Mouse (Mus musculus) forebrain, embryonic 16.5 days (tissue): ENCODE results near the gene Gmcl1. TPM values are rescaled to one million over a fixed set of nuclear protein-coding genes. Genes with fewer than 3 reads are reported as not detected.

ENCODE experiments used
- ATAC-seq: fragments of 200-750 bp; cut with Nextera tagmentation; 2 replicates; pipeline ENCODE4 v1.8.0; 2017; ENCODE audit warnings: mild to moderate bottlenecking, moderate library complexity
- H3K27ac ChIP-seq: fragments of 300-500 bp; sonication (generic); 2 replicates; pipeline ENCODE4 v1.5.1; 2014; ENCODE audit warnings: low read length, control low read depth
- H3K27me3 ChIP-seq: fragments of 300-500 bp; sonication (generic); replicated peaks from 2 replicates; pipeline ENCODE4 v1.6.1; 2014; ENCODE audit warnings: low read length; ENCODE audit not compliant: control insufficient read depth, insufficient read depth
- H3K36me3 ChIP-seq: fragments of 300-500 bp; sonication (generic); 2 replicates; pipeline ENCODE4 v1.6.1; 2014; ENCODE audit not compliant: control insufficient read depth, insufficient read depth
- H3K4me1 ChIP-seq: fragments of 300-500 bp; sonication (generic); replicated peaks from 2 replicates; pipeline ENCODE4 v1.6.1; 2014; ENCODE audit warnings: low read length; ENCODE audit not compliant: control insufficient read depth, insufficient read depth
- H3K4me2 ChIP-seq: fragments of 300-500 bp; sonication (generic); 2 replicates; pipeline ENCODE4 v1.6.1; 2014; ENCODE audit warnings: mild to moderate bottlenecking, low read length, control low read depth
- H3K4me3 ChIP-seq: fragments of 300-500 bp; sonication (generic); replicated peaks from 2 replicates; pipeline ENCODE4 v1.5.1; 2014; ENCODE audit warnings: mild to moderate bottlenecking, low read length, control low read depth
- H3K9ac ChIP-seq: fragments of 300-500 bp; sonication (generic); replicated peaks from 2 replicates; pipeline ENCODE4 v1.6.1; 2014; ENCODE audit warnings: low read depth, low read length, control low read depth
- H3K9me3 ChIP-seq: fragments of 300-500 bp; sonication (generic); 2 replicates; pipeline ENCODE4 v1.6.1; 2016; ENCODE audit warnings: low read length; ENCODE audit not compliant: control insufficient read depth
- WGBS: fragments of 180-500 bp; shearing (Covaris S2); extraction: QIAGEN DNeasy Blood & Tissue Kit; methylation state at CpG from one replicate; pipeline ENCODE4 v1.1.7; 2014; 5-methylcytosine and 5-hydroxymethylcytosine counted together
- polyA plus RNA-seq: library from polyadenylated mRNA; unstranded; fragments of >200 nt; fragmentation: Nextera tagmentation; extraction: Ambion mirVana; gene quantifications from 2 replicates; pipeline ENCODE4 v1.2.1, GENCODE M21; 2015

Gene Gmcl1
- polyA plus RNA-seq, 1 experiment from 2014 or later: 41.9 TPM

DNA sequence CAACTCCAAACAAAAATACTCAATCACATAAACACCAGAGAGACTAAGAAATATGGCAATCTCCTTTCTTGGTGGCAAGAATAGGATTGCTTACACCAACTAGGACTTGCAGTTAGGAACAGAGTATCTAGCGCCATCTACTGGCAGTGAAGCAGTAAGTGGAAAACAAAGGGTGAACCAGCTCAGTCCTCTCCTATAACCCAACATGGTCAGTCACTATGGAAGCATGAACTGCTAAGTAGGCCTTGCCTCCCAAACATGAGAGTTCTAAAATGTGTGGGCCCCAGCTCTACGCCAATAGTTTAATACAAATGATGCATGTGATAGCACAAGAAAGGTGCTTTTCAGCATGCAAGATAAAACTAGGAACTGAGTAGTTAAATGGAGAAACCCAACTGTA lies 62.3 kb downstream of the Gmcl1 start:
- Histone ChIP-seq H3K36me3 (peaks cover 19% of the 10 kb centered on the region), H3K4me2 (no peak overlapping the region), H3K9ac (no peak overlapping the region), H3K9me3 (no peaks in the 10 kb centered on the region), H3K27ac (peak overlapping the region; percentile 26; the same call in 1 of the 2 replicates), H3K4me1 (peaks cover 25% of the 10 kb centered on the region), H3K4me3 (no peak overlapping the region), H3K27me3 (no peaks in the 10 kb centered on the region)
- 11% methylated on average over 2 of the region's 2 CpGs for WGBS
- ATAC-seq: no peak

DNA sequence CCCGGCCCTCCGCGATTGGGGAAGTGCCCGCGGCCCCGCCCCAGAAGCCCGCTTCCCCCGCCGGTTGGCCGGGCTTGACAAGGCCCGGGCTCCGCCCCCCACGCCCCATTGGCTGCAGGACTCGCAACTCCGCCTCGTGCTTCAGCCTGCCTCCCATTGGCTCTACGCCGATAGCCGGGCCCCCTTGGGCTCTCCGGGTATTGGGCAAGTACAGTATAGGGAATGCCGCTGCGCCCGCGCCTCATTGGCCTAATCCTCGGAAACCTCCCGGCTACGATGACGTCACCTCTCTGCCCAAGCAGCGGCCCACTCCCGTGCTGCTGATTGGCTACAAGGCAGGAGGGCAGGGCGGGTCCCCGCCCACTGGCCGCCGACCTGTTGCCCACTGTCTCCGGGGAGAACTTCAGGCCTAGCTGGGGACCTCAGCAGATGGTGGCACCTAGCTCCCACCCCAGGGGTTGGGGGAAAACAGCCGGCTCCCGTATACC lies 63.9 kb downstream of the Gmcl1 start:
- H3K27me3 ChIP-seq: no peaks in the 10 kb centered on the region
- peak overlapping the region; percentile 67 for H3K4me2 ChIP-seq
- H3K4me1 ChIP-seq: peaks cover 25% of the 10 kb centered on the region
- peaks cover 11% of the 10 kb centered on the region for H3K36me3 ChIP-seq
- H3K9ac ChIP-seq: peak overlapping the region; percentile 44
- peak overlapping the region; percentile 83 for H3K4me3 ChIP-seq
- H3K9me3 ChIP-seq: no peaks in the 10 kb centered on the region
- 0% methylated on average over 35 of the region's 37 CpGs for WGBS
- peak; percentile 99 for ATAC-seq
- H3K27ac ChIP-seq: peak overlapping the region; percentile 48; the same call in 1 of the 2 replicates

DNA sequence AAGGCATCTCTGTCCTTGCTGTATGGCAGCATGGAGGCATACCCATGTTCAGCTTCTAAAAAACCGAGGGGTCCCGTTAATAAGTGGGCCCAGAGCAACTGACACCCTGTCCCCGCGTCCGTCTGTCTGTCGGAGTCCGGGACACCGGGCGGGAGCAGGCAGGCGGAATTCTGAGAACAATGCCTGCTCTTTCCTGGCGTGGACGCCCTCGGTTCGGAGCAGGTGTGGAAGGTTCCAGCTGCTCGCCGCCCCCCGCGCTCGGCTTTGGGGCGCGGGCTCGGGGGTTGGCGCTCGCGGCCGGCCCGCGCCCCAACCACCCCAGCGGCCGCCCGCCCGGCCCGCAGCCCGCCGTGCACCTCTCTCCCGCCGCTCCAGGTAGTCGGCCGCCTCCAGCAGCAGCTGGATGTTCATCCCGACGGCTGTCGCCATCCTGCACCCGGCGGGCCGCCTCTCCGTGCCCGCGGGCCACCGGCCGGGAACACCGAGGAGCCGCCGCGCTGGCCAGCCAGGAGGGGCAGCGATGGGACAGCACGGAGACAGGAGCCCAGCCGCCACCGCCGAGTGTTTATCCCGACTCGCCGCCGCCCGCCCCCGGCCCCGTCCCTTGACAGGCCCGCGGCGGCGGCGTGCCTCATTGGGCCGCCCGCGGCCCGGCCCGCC lies 64.5 kb downstream of the Gmcl1 start, which contains the start of gene Mxd1:
Gene Mxd1 (minus strand): TSS at position 582 of the 660 bp plus-strand sequence.
- Histone ChIP-seq H3K36me3 (peaks cover 11% of the 10 kb centered on the region), H3K4me2 (peak within 1 kb of the TSS; percentile 88), H3K9ac (peak within 1 kb of the TSS; percentile 80), H3K9me3 (no peaks in the 10 kb centered on the region), H3K4me1 (peaks cover 25% of the 10 kb centered on the region), H3K27ac (peak within 1 kb of the TSS; percentile 48; the same call in 1 of the 2 replicates), H3K4me3 (peak within 1 kb of the TSS; percentile 83), H3K27me3 (no peaks in the 10 kb centered on the region)
- under 1% methylated on average over 61 of the region's 76 CpGs for WGBS
- peak; percentile 96; the same call in 1 of the 2 replicates for ATAC-seq

DNA sequence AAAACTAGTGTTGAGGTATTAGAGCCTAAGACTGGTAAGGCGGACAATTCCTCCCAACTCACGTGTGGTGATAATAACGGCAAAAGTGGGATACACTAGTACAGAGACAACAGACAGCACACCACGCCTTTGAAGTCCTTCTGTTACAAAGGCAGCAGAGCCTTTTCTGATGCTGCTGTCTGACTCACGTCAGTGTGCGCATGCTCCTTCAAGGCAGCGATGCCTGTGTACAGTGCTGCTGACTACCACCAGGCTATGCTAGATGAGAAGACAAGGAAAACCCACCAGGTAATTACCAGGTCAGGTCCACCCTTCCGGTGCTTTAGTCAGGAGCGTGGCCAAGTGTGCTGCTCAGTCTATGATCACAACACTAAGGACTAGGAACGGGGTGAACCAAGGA lies 66.1 kb downstream of the Gmcl1 start:
- H3K27me3 ChIP-seq: no peaks in the 10 kb centered on the region
- no peak for ATAC-seq
- H3K4me2 ChIP-seq: no peak overlapping the region
- H3K36me3 ChIP-seq: peaks cover 4% of the 10 kb centered on the region; the same call in 1 of the 2 replicates
- WGBS: 92% methylated on average over 10 of the region's 10 CpGs
- H3K9ac ChIP-seq: no peak overlapping the region
- no peaks in the 10 kb centered on the region for H3K9me3 ChIP-seq
- peaks cover 25% of the 10 kb centered on the region for H3K4me1 ChIP-seq
- H3K4me3 ChIP-seq: no peak overlapping the region
- H3K27ac ChIP-seq: no peak overlapping the region

DNA sequence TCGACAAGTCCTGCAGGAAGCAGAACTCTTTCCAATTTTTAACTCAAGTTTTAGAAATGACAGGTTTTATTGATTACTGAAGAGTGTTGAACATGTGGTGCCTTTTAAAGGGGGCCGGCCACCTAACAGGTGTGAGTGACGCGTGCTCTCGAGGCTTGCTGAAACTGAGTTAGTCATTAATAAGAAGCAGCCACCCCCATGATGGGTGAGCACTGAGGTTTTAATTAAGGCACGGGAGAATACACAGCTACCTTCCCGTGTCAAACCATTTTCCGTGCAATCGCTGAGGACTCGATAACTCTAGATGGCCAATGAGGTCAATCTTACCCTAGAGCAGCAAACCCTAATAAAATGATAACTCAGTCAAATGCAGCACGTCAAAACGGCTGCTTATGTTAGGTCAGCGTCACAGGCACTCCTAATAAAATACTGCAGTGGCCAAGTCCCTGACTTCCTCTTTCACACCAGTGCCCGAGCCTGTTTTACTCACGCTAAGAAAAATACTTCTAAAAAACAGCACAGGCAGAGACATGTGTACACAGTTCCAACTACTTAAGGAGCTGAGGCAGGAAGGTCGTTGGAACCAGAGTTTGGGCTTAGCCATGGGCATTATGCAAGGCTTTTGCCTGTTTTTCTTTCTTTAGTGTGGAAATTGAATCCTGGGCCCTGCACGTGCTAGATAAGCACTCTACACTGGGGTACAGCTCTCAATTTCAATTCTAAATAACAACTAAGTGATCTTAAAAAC lies 67.4 kb downstream of the Gmcl1 start:
- Histone ChIP-seq H3K9me3 (no peaks in the 10 kb centered on the region), H3K4me1 (peaks cover 25% of the 10 kb centered on the region), H3K27ac (no peak overlapping the region), H3K36me3 (peaks cover 4% of the 10 kb centered on the region; the same call in 1 of the 2 replicates), H3K9ac (no peak overlapping the region), H3K4me3 (no peak overlapping the region), H3K27me3 (no peaks in the 10 kb centered on the region), H3K4me2 (no peak overlapping the region)
- 85% methylated on average over 17 of the region's 17 CpGs for WGBS
- no peak for ATAC-seq

DNA sequence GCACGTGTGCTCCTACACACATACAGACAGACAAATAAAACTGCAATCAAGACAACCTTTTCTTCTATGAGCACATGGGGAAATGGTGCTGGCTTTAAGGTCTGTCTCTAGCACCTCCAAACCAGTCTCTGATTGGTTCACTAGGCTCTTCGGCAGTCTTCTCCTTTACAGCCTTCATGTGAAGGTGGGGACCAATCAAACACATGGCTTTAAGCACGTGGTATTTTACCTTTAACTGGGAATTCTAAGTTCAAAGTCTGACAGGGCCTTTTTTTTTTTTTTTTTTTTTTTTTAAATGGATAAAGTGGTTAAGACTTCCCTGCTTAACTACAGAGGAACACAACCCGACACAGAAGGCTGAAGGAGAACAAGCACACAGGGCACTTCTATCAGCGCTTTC lies 68.1 kb downstream of the Gmcl1 start:
- H3K4me1 ChIP-seq: peaks cover 25% of the 10 kb centered on the region
- no peak overlapping the region for H3K27ac ChIP-seq
- H3K27me3 ChIP-seq: no peaks in the 10 kb centered on the region
- peaks cover 4% of the 10 kb centered on the region; the same call in 1 of the 2 replicates for H3K36me3 ChIP-seq
- 84% methylated on average over 5 of the region's 5 CpGs for WGBS
- no peak overlapping the region for H3K4me2 ChIP-seq
- no peak for ATAC-seq
- no peaks in the 10 kb centered on the region for H3K9me3 ChIP-seq
- H3K9ac ChIP-seq: no peak overlapping the region
- no peak overlapping the region for H3K4me3 ChIP-seq

DNA sequence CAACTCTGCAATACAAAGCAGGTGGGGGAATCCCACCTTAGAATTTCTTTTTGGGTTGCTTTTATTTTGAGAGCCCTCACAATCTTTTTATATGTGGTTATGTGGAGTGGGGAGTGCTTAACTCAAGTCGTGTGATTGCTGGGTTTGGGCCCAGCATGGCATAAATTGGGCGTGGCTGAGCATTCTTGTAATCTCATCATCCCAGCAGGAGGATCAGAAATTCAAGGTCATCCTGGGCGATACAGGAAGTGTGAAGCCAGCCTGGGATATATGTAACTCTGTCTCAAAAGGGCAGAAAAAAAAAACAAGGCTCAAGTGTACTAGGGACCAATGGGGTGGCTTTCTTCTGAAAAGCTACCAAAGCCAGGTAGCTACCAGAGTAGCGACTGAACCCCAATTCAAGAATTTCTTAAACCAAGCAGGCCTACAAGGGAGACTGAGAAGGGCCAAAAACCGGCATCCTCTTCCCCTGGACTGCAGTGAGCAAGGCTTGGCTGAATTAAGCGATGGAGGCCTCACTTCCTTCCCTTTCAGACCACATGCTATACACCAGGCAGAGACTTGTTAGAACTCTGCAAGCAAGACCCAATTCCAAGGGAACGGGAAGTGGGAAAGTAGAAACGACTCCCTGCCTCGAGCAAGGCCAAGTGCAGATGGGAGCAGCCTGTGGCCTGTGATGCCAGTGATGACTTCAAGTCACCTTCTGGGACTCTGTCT lies 72.9 kb downstream of the Gmcl1 start:
- 80% methylated on average over 9 of the region's 9 CpGs for WGBS
- Histone ChIP-seq H3K9ac (no peak overlapping the region), H3K9me3 (no peaks in the 10 kb centered on the region), H3K27ac (no peak overlapping the region), H3K4me3 (no peak overlapping the region), H3K27me3 (no peaks in the 10 kb centered on the region), H3K4me2 (no peak overlapping the region), H3K4me1 (no peaks in the 10 kb centered on the region), H3K36me3 (peaks cover 3% of the 10 kb centered on the region; the same call in 1 of the 2 replicates)
- no peak for ATAC-seq

DNA sequence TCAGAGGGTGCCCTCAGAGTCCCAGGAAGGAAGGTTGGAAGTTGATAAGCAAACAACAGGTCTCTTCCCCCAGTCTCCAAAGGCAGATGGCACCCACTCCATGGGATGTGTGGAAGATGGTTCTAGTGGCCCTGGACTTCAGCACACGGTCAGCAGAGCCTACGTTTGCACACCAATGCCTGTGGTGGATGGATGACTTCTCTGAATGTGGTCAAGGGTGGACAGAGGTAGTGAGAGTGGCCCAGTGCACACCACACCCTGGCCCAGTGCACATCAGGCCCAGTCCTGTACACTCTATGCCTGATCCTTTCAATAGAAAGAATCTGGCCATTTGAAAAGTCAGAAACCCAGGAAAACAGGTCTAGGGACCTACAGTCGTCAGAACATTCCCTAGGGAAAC lies 74.7 kb downstream of the Gmcl1 start:
- H3K27ac ChIP-seq: no peak overlapping the region
- no peaks in the 10 kb centered on the region for H3K9me3 ChIP-seq
- H3K9ac ChIP-seq: no peak overlapping the region
- H3K4me3 ChIP-seq: no peak overlapping the region
- 90% methylated on average over 3 of the region's 3 CpGs for WGBS
- ATAC-seq: no peak
- no peaks in the 10 kb centered on the region for H3K4me1 ChIP-seq
- H3K36me3 ChIP-seq: peaks cover 3% of the 10 kb centered on the region; the same call in 1 of the 2 replicates
- no peaks in the 10 kb centered on the region for H3K27me3 ChIP-seq
- no peak overlapping the region for H3K4me2 ChIP-seq
